Mouse (Mus musculus): ENCODE results near the gene Dot1l. TPM values are rescaled to one million over a fixed set of nuclear protein-coding genes. Genes with fewer than 3 reads are reported as not detected.
"Not testable (repeated sequence)": the region's sequence is repeated elsewhere in the genome, so short reads cannot be mapped to it uniquely, and the experiment has no call there.

The Dot1l gene
- total RNA-seq, 2 experiments from 2014 or later: 31.2 to 31.4 TPM

- no peak for DNase-seq (ENCODE audit: low spot score)
- intact Hi-C loops (cut with DNase I): no loop called here
These were observed 69.0 kb downstream of the Dot1l start for GRCm38 (mm10) chr10:80823847-80824643.

- no peak for DNase-seq (ENCODE audit: low spot score)
- intact Hi-C loops (cut with DNase I): no loop called here
These were observed 69.8 kb downstream of the Dot1l start for GRCm38 (mm10) chr10:80824827-80825226.

GRCm38 (mm10) chr10:80826151-80827062 is 71.4 kb downstream of the Dot1l start, which contains the start of gene Oaz1:
Oaz1 (plus strand) TSS chr10:80826656.
- DNase-seq (ENCODE audit: low spot score): peak; percentile 100
- intact Hi-C loops (cut with DNase I): loop anchor here (2.0 kb wide), 1 partner anchor 28 kb away; the partner anchor contains the start of genes Plekhj1 and Sf3a2

- intact Hi-C loops (cut with DNase I): loop anchor here (2.0 kb wide), 1 partner anchor 28 kb away; the partner anchor contains the start of genes Plekhj1 and Sf3a2
- no peak for DNase-seq (ENCODE audit: low spot score)
These were observed 72.3 kb downstream of the Dot1l start for GRCm38 (mm10) chr10:80827063-80827869.

- intact Hi-C loops (cut with DNase I): loop anchor here (2.0 kb wide), 1 partner anchor 29 kb away; the partner anchor contains the start of genes Plekhj1 and Sf3a2
- DNase-seq (ENCODE audit: low spot score): no peak
These were observed 72.9 kb downstream of the Dot1l start for GRCm38 (mm10) chr10:80827870-80828420.

GRCm38 (mm10) chr10:80828587-80828986 is 73.6 kb downstream of the Dot1l start:
- DNase-seq (ENCODE audit: low spot score); intact Hi-C loops (cut with DNase I): not testable (repeated sequence)

GRCm38 (mm10) chr10:80829359-80830278 is 74.6 kb downstream of the Dot1l start:
- DNase-seq (ENCODE audit: low spot score): no peak
- intact Hi-C loops (cut with DNase I): no loop called here

- no peak for DNase-seq (ENCODE audit: low spot score)
- intact Hi-C loops (cut with DNase I): no loop called here
These were observed 76.1 kb downstream of the Dot1l start for GRCm38 (mm10) chr10:80831136-80831535.

- DNase-seq (ENCODE audit: low spot score): no peak
- intact Hi-C loops (cut with DNase I): no loop called here
These were observed 77.8 kb downstream of the Dot1l start for GRCm38 (mm10) chr10:80832818-80833217.

- no peak for DNase-seq (ENCODE audit: low spot score)
- intact Hi-C loops (cut with DNase I): no loop called here
These were observed 80.6 kb downstream of the Dot1l start for GRCm38 (mm10) chr10:80835617-80836016.

GRCm38 (mm10) chr10:80836949-80837379 is 82.0 kb downstream of the Dot1l start:
- intact Hi-C loops (cut with DNase I): no loop called here
- no peak for DNase-seq (ENCODE audit: low spot score)

- intact Hi-C loops (cut with DNase I): no loop called here
- DNase-seq (ENCODE audit: low spot score): no peak
These were observed 82.8 kb downstream of the Dot1l start for GRCm38 (mm10) chr10:80837827-80838226.

GRCm38 (mm10) chr10:80838346-80838912 is 83.4 kb downstream of the Dot1l start:
- intact Hi-C loops (cut with DNase I): no loop called here
- DNase-seq (ENCODE audit: low spot score): no peak

GRCm38 (mm10) chr10:80839848-80840247 is 84.8 kb downstream of the Dot1l start:
- intact Hi-C loops (cut with DNase I): no loop called here

GRCm38 (mm10) chr10:80841685-80842084 is 86.7 kb downstream of the Dot1l start:
- intact Hi-C loops (cut with DNase I): no loop called here
- no peak for DNase-seq (ENCODE audit: low spot score)

More at GRCm38 (mm10) chr10:80839848-80840247, 84.8 kb downstream of the Dot1l start:
- DNase-seq (ENCODE audit: low spot score): no peak

- no peak for DNase-seq (ENCODE audit: low spot score)
- intact Hi-C loops (cut with DNase I): no loop called here
These were observed 87.3 kb downstream of the Dot1l start for GRCm38 (mm10) chr10:80842334-80842733.

- intact Hi-C loops (cut with DNase I): no loop called here
- DNase-seq (ENCODE audit: low spot score): no peak
These were observed 88.3 kb downstream of the Dot1l start for GRCm38 (mm10) chr10:80843087-80843930.

All from heart, postnatal 25 days (tissue).